Mouse (Mus musculus) splenic B cell, adult 2 months (primary cell): ENCODE measurements around the gene Kncn.

Experiments used
- DNase-seq: peaks from one replicate; pipeline ENCODE4 v3.0.0-alpha.2; 2011; ENCODE audit warnings: low read depth, low spot score
- H3K27me3 ChIP-seq: 2 replicates; pipeline ENCODE4 v1.6.1; 2012; ENCODE audit warnings: mild to moderate bottlenecking, low read length, moderate library complexity, mixed read lengths; ENCODE audit not compliant: control insufficient read depth, poor library complexity, insufficient read depth, severe bottlenecking
- H3K36me3 ChIP-seq: 2 replicates; pipeline ENCODE4 v1.6.1; 2012; ENCODE audit warnings: mild to moderate bottlenecking, low read length, moderate library complexity, mixed read lengths; ENCODE audit not compliant: control insufficient read depth, poor library complexity, insufficient read depth, severe bottlenecking

The Kncn gene

DNA sequence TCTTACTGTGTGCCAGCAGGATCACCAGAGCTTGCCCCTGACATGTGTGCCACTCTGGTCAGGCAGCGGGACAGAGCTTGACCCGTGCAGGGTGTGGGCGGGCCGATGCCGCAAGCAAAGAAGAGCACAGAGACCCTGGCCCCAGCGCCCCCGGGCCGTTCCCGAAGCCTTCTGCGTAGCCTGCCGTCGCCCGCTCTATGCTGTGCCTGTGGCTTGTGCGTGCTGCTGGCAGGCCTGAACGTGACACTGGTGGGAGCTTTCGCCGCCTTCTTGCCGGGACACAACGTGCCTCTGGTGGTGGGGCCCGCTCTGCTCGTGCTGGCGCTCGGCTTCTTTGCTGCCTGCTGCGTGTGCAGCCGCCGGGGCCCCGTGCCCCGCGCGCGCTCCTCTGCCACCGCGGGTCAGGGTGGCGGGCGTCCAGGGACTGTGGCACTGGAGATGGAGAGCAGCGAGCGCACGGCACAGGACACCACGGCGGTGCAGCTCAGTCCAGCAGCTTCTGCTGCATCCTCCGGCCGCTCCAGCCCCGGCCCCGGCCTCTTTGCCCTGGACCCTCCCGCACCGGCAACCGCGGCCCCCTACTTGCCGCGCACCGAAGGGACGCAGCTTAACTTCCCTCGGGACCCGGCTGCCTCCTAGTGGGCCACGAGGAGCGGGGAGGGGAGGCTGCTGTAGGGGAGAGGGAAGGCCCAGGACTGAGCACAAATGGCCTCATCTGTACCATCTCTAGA is 13.9 kb downstream of the Kncn start:
- no peak for DNase-seq
- Histone ChIP-seq H3K27me3 (no peaks in the 10 kb centered on the region), H3K36me3 (no peaks in the 10 kb centered on the region)

DNA sequence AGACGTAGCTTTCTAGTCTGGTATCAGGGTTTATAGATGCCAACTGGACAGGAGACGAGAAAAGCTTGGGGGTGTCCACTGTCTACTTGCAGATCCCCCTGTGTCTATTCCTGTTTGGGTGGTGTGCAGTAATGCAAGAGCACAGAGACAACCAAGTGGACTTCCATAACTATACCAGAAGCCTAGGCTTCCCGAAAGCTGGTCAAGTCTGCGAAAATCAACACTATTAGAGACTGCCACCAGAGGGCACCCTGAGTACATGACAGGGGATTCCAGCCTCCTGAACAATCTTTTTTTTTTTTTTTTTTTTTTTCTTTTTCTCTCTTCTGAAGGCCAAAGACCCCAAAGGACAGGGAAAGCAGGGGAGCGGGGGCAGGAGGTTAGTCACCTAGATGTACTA is 18.6 kb downstream of the Kncn start:
- peak; percentile 74 for DNase-seq
- Histone ChIP-seq H3K36me3 (no peaks in the 10 kb centered on the region), H3K27me3 (no peaks in the 10 kb centered on the region)

GRCm38 (mm10) chr4:115904375-115904774 is 20.2 kb downstream of the Kncn start:
- Histone ChIP-seq H3K36me3 (no peaks in the 10 kb centered on the region), H3K27me3 (no peaks in the 10 kb centered on the region)
- no peak for DNase-seq

DNA sequence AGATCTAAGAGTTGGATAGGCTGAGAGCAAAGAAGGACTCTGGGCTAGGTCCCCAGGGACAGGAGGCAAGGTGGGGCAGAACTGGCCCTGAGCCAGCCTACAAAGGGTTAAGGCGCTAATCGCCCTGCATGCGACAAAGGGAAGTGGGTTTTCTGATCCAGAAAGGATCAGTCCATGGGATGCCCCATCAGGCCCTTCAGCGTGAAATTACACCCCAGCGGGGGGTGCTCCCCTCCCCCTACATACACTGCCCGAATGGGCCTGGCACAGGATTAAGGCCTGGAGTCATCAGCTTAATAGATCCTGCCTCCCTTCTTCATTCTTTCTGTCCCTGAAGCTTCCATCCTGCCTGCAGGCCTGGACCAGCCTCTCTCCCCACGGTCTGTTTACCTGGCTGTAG is 21.5 kb downstream of the Kncn start:
- no peak for DNase-seq
- Histone ChIP-seq H3K36me3 (no peaks in the 10 kb centered on the region), H3K27me3 (no peaks in the 10 kb centered on the region)

DNA sequence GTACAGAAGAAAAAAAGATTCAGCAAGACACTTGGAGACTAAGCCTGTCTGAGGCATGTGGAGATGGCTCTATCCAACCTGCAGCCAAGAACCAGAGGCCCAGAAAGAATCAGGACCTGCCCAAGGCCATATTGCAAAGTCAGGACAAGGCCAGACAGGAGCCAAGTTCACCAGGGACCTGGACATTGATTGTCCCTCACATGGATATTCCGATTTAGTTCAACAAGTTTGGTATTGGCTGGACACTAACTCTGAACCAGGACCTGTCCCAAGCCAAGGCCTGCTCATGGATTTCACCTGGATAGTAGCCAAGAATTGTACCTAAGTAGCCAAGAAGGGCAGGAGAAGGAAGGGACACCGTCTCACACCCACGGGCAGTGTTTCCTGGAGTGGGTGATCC is 22.6 kb downstream of the Kncn start:
- no peaks in the 10 kb centered on the region for H3K36me3 ChIP-seq
- no peaks in the 10 kb centered on the region for H3K27me3 ChIP-seq

DNA sequence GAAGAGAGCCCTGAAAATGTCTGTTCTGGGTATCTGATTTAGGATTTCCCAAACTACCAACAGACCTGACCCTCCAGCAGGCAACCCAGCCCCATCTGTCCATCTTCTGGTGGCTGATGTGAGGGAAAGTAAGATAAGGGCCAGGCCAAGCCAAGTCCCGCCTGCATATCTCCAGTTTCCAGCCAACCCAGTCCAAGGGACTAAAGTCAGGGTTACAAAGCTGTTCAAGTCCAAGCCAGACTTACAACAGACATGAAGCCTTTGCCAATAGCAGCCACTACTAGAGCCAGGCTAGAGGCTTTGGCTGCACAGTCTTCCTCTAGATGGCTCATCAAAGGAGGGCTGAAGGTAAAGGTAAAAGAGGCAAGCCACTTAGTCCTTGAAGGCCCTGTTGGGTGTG is 23.8 kb downstream of the Kncn start:
- H3K27me3 ChIP-seq, result no peaks in the 10 kb centered on the region
- H3K36me3 ChIP-seq, result no peaks in the 10 kb centered on the region
- no peak for DNase-seq

More for the DNA sequence above, 22.6 kb downstream of the Kncn start:
- DNase-seq, result no peak

- Histone ChIP-seq H3K27me3 (no peaks in the 10 kb centered on the region), H3K36me3 (no peaks in the 10 kb centered on the region)
- DNase-seq, result no peak
Observed at GRCm38 (mm10) chr4:115908641-115909040, 24.4 kb downstream of the Kncn start.

DNA sequence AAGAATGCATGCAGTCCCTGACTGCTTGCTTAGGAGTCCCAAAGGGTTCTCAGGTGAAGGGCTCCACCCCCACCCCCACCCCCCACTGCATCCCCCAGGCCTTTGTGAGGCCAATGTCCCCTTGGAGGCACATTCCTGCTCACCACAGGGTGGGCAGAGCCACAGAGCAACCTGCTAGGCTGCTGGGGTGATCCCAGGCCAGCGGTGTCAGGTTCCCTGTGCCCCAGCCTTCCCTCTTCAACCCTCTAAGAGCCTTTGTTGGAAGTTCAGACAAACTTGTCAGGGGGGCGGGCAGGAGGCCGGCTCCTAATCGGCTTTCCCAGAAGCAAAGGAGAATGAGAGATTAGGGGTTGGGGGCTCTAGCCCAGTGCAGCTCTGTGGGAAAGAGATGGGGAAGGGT is 27.4 kb downstream of the Kncn start:
- H3K36me3 ChIP-seq, result no peaks in the 10 kb centered on the region
- DNase-seq, result no peak

DNA sequence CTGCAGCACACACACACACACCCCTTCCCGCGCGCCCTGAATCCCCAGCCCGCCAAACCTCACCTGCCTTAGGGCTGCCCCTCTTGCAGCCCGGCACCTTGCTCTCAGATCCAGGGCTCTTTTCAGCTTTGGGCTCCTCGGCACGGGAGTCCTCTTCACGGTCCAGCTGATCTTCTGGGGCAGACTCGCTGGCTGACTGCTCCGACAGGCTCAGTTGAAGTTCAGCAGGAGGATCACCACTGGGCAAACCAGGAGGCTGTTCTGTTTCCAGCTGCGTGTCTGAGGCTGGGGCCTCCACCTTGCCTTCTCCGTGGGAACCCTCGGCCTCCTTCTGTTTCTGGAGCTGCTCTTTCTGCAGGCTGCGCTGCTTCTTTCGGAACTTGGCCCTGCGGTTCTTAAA is 35.7 kb downstream of the Kncn start:
- DNase-seq, result no peak
- H3K27me3 ChIP-seq, result no peaks in the 10 kb centered on the region
- H3K36me3 ChIP-seq, result no peaks in the 10 kb centered on the region

More for the DNA sequence above, 27.4 kb downstream of the Kncn start:
- no peaks in the 10 kb centered on the region for H3K27me3 ChIP-seq

DNA sequence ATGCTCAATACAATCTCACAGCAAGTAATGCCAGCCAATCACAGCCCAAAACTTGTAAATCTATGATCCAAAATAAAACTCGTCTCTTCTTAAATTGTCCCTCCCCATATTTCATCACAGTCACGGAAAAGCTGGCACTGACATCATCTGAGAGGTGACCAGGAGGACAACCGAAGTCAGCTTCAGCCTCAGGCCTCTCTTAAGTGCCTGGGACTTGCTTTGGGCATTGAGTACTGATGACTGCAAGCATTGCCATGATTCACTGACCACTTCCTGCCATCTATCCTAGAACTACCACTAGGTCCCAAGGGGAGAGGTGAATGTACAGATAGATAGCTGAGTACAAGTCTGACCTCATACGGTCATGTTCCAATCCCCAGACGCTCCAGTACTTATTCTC is 38.5 kb downstream of the Kncn start:
- no peaks in the 10 kb centered on the region for H3K27me3 ChIP-seq
- no peaks in the 10 kb centered on the region for H3K36me3 ChIP-seq
- no peak for DNase-seq

GRCm38 (mm10) chr4:115923262-115923880 is 39.2 kb downstream of the Kncn start:
- Histone ChIP-seq H3K36me3 (no peaks in the 10 kb centered on the region), H3K27me3 (no peaks in the 10 kb centered on the region)
- no peak for DNase-seq

DNA sequence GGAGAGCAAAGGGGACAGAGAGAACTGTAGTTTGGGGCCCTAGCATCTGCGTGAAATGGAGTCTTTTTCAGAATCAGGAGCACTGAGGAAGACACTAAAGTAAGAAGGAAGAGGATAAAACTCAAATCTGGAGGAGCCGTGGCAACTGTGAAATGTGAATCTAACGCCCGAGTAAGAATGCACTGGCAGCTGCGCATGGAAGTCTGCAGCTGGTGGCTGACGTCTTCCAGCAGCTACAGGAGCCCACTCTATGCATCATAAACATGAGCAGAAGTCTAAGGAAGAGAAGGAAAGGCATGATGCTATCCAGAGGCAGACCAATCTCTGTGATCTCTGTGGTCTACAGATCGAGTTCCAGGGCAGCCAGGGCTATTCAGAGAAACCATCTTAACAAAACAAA is 43.4 kb downstream of the Kncn start:
- H3K27me3 ChIP-seq, result no peaks in the 10 kb centered on the region
- no peak for DNase-seq
- no peaks in the 10 kb centered on the region for H3K36me3 ChIP-seq

- no peaks in the 10 kb centered on the region for H3K36me3 ChIP-seq
- DNase-seq, result no peak
- no peaks in the 10 kb centered on the region for H3K27me3 ChIP-seq
Observed at GRCm38 (mm10) chr4:115931556-115932088, 47.4 kb downstream of the Kncn start.

DNA sequence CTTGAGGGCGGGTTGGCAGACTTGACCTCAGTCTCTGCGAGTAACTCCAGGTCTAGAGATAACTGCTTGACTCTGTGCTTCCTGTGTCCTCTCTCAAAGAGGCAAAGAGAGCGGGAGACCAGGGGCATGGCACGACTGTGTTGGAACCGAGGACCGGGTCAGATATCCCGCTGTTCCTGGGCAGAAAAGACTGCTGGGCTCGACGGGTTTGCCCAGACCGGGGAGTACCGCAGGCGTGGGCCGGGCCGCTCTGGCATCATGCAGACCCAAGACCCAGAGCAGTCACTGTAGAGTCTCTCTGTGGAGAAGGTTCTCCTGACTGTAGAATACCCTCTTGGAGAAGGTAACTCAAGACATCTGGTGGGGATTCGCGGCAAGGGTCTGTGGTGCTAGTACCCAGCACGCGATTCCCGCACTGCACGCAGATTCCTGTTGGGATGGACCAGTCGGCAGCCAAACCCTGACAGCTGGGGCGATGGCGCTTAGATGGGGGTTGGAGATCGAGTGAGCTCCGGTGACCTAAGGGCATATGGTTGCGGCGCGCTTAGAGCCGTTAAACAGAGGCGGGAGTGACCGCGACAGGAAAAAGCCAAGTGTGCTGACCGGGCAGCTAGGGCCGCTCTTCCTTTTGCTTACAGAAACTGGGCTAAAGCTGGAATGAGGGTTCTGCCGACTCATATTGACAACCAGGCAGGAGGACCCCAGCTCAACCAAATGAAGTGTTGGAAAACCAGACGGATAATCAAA is 51.8 kb downstream of the Kncn start:
- no peak for DNase-seq
- H3K27me3 ChIP-seq, result no peaks in the 10 kb centered on the region; the same call in 1 of the 2 replicates
- no peaks in the 10 kb centered on the region for H3K36me3 ChIP-seq

GRCm38 (mm10) chr4:115936646-115937045 is 52.4 kb downstream of the Kncn start:
- no peaks in the 10 kb centered on the region; the same call in 1 of the 2 replicates for H3K27me3 ChIP-seq
- H3K36me3 ChIP-seq, result no peaks in the 10 kb centered on the region
- no peak for DNase-seq
